Mouse (Mus musculus): ENCODE data around the gene Ttll9. TPM values are rescaled to one million over a fixed set of nuclear protein-coding genes. Genes with fewer than 3 reads are reported as not detected.

The Ttll9 gene
- total and polyA plus RNA-seq, 3 experiments, result 0.61 TPM; not detected in 2

DNA sequence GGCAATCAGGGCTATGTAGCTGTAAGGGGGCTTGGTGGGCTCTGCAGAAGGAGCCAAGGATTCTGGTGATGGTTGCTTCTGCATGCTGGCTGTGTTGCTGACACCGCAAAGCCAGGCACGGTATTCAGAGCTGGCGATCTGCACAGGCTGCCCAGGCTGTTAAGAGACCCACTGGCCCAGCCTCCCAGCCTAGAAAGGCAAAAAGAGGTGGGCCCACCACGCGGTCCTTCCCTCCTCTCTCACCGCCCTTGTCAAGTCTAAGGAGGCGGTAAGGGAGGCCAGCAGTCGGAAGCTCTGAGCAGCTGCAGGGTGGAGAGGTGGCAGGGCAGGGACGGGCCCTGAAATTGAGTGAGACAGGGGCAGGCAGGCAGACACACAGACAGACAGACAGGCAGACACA lies 29.2 kb upstream of the Ttll9 start, which contains the start of gene Foxs1:
Gene Foxs1, minus strand, starts transcription at position 161 of the 400 bp plus-strand sequence.
- Histone ChIP-seq H3K79me2 (replicated peaks; ENCODE audit: control insufficient read depth, insufficient read depth, low read length) (no peaks in the 10 kb centered on the region), H3K36me3 (ENCODE audit: control insufficient read depth, insufficient read depth, low read length) (no peaks in the 10 kb centered on the region), H3K4me3 (peak within 1 kb of the TSS; percentile 44), H3K9ac (ENCODE audit: low read depth, low read length) (peak within 1 kb of the TSS; percentile 41), H3K27ac (peak within 1 kb of the TSS; percentile 75), H3K4me1 (ENCODE audit: control insufficient read depth, insufficient read depth, low read length) (peaks cover 13% of the 10 kb centered on the region), H3K27me3 (ENCODE audit: control insufficient read depth, insufficient read depth, low read length) (no peaks in the 10 kb centered on the region)
- TF ChIP-seq POLR2A (IDR thresholded peaks at IDR 0.05; ENCODE audit: insufficient read depth, low read depth, low read length), result peak; percentile 64; the same call in 1 of the 2 replicates
- no peak for TF ChIP-seq EP300 (IDR thresholded peaks at IDR 0.05; ENCODE audit: insufficient read depth, low read depth, low read length)
- WGBS, result 23% methylated on average over 9 of the region's 9 CpGs
- intact Hi-C loops (cut with DNase I), result loop anchor here (1.0 kb wide), 1 partner anchor 19 kb away; no protein-coding TSS in a partner anchor
- DNase-seq, result peak; percentile 75 to 81

- Histone ChIP-seq H3K4me3 (no peak overlapping the region), H3K36me3 (ENCODE audit: control insufficient read depth, insufficient read depth, low read length) (no peaks in the 10 kb centered on the region), H3K79me2 (replicated peaks; ENCODE audit: control insufficient read depth, insufficient read depth, low read length) (no peaks in the 10 kb centered on the region), H3K9ac (ENCODE audit: low read depth, low read length) (no peak overlapping the region), H3K4me1 (ENCODE audit: control insufficient read depth, insufficient read depth, low read length) (peaks cover 12% of the 10 kb centered on the region), H3K27me3 (ENCODE audit: control insufficient read depth, insufficient read depth, low read length) (no peaks in the 10 kb centered on the region), H3K27ac (no peak overlapping the region)
- WGBS, result 31% methylated on average over 5 of the region's 5 CpGs
- peak; percentile 70 to 79 for DNase-seq
- intact Hi-C loops (cut with DNase I), result loop anchor here (1.0 kb wide), 1 partner anchor 19 kb away; no protein-coding TSS in a partner anchor
- TF ChIP-seq CTCF (IDR thresholded peaks at IDR 0.05), result peak; percentile 88
- TF ChIP-seq POLR2A (IDR thresholded peaks at IDR 0.05; ENCODE audit: insufficient read depth, low read depth, low read length), result no peak
- TF ChIP-seq EP300 (IDR thresholded peaks at IDR 0.05; ENCODE audit: insufficient read depth, low read depth, low read length), result peak; percentile 64; the same call in 1 of the 2 replicates
These were observed 28.7 kb upstream of the Ttll9 start for GRCm38 (mm10) chr2:152933614-152934013.

GRCm38 (mm10) chr2:152939846-152940245 lies 22.4 kb upstream of the Ttll9 start:
- intact Hi-C loops (cut with DNase I), result loop anchor here (5.0 kb wide), 1 partner anchor 33 kb away; no protein-coding TSS in a partner anchor
- DNase-seq, result peak in 1 of 2 experiments; percentile 63
- no peak overlapping the region for H3K4me3 ChIP-seq
- TF ChIP-seq CTCF (IDR thresholded peaks at IDR 0.05), result peak; percentile 80
- TF ChIP-seq POLR2A (IDR thresholded peaks at IDR 0.05; ENCODE audit: insufficient read depth, low read depth, low read length), result no peak
- H3K27me3 ChIP-seq (ENCODE audit: control insufficient read depth, insufficient read depth, low read length), result peaks cover 4% of the 10 kb centered on the region; the same call in 1 of the 2 replicates
- no peak overlapping the region for H3K27ac ChIP-seq
- no peaks in the 10 kb centered on the region for H3K4me1 ChIP-seq (ENCODE audit: control insufficient read depth, insufficient read depth, low read length)
- 8% methylated on average over 4 of the region's 4 CpGs for WGBS
- no peaks in the 10 kb centered on the region for H3K79me2 ChIP-seq (replicated peaks; ENCODE audit: control insufficient read depth, insufficient read depth, low read length)
- no peak overlapping the region for H3K9ac ChIP-seq (ENCODE audit: low read depth, low read length)
- no peaks in the 10 kb centered on the region for H3K36me3 ChIP-seq (ENCODE audit: control insufficient read depth, insufficient read depth, low read length)

DNA sequence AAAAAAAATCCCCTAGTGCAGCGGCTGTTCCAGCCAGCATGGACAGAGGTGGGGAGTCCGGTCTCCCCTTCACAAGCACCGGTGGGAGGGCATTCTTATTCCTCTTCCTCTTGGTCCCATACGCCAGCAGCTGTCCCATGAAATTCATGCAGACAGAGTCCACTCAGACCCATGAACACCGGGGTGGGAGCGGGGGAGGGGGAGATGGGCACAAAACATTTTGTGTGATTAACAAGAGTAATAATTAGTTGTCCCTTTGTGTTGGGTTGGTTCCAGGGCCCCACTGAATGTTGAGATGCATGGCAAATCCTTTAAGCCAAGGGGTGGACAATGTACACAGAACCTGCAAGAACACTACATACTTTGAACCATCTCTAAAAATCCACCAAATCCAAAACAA lies 21.2 kb upstream of the Ttll9 start:
- H3K27me3 ChIP-seq (ENCODE audit: control insufficient read depth, insufficient read depth, low read length), result peaks cover 4% of the 10 kb centered on the region; the same call in 1 of the 2 replicates
- TF ChIP-seq CTCF (IDR thresholded peaks at IDR 0.05) (no peak), POLR2A (IDR thresholded peaks at IDR 0.05; ENCODE audit: insufficient read depth, low read depth, low read length) (no peak), EP300 (IDR thresholded peaks at IDR 0.05; ENCODE audit: insufficient read depth, low read depth, low read length) (no peak)
- no peak overlapping the region for H3K4me3 ChIP-seq
- no peak for DNase-seq
- no peak overlapping the region for H3K9ac ChIP-seq (ENCODE audit: low read depth, low read length)
- no peaks in the 10 kb centered on the region for H3K4me1 ChIP-seq (ENCODE audit: control insufficient read depth, insufficient read depth, low read length)
- H3K27ac ChIP-seq, result no peak overlapping the region
- no peaks in the 10 kb centered on the region for H3K36me3 ChIP-seq (ENCODE audit: control insufficient read depth, insufficient read depth, low read length)
- H3K79me2 ChIP-seq (replicated peaks; ENCODE audit: control insufficient read depth, insufficient read depth, low read length), result no peaks in the 10 kb centered on the region
- intact Hi-C loops (cut with DNase I), result loop anchor here (5.0 kb wide), 1 partner anchor 34 kb away; no protein-coding TSS in a partner anchor
- WGBS, result 70% methylated on average over 6 of the region's 6 CpGs

DNA sequence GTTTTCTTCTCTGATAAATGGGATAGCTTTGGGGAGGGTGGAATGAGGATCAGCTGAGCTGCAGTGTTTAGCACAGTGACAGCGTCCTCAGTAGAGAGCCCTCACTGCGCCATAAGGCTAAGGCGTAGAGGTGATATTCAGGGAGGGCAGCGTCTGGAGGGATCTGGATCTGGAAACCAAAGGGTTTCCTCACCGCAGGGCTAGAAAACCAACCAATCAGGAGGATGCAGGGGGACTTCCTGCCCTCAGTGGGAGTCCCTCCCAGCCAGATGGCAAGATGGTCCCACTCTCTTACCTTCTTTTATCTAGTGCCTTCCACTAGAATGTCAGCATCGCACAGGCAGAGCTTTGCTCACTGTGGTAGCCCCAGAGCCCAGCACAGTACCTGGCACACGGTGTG lies 20.5 kb upstream of the Ttll9 start:
- 23% methylated on average over 7 of the region's 7 CpGs for WGBS
- TF ChIP-seq CTCF (IDR thresholded peaks at IDR 0.05) (no peak), POLR2A (IDR thresholded peaks at IDR 0.05; ENCODE audit: insufficient read depth, low read depth, low read length) (no peak), EP300 (IDR thresholded peaks at IDR 0.05; ENCODE audit: insufficient read depth, low read depth, low read length) (no peak)
- intact Hi-C loops (cut with DNase I), result loop anchor here (5.0 kb wide), 1 partner anchor 34 kb away; no protein-coding TSS in a partner anchor
- no peaks in the 10 kb centered on the region for H3K79me2 ChIP-seq (replicated peaks; ENCODE audit: control insufficient read depth, insufficient read depth, low read length)
- H3K4me3 ChIP-seq, result no peak overlapping the region
- no peak overlapping the region for H3K9ac ChIP-seq (ENCODE audit: low read depth, low read length)
- H3K36me3 ChIP-seq (ENCODE audit: control insufficient read depth, insufficient read depth, low read length), result no peaks in the 10 kb centered on the region
- H3K27me3 ChIP-seq (ENCODE audit: control insufficient read depth, insufficient read depth, low read length), result peaks cover 4% of the 10 kb centered on the region; the same call in 1 of the 2 replicates
- H3K27ac ChIP-seq, result no peak overlapping the region
- DNase-seq, result no peak
- no peaks in the 10 kb centered on the region for H3K4me1 ChIP-seq (ENCODE audit: control insufficient read depth, insufficient read depth, low read length)

DNA sequence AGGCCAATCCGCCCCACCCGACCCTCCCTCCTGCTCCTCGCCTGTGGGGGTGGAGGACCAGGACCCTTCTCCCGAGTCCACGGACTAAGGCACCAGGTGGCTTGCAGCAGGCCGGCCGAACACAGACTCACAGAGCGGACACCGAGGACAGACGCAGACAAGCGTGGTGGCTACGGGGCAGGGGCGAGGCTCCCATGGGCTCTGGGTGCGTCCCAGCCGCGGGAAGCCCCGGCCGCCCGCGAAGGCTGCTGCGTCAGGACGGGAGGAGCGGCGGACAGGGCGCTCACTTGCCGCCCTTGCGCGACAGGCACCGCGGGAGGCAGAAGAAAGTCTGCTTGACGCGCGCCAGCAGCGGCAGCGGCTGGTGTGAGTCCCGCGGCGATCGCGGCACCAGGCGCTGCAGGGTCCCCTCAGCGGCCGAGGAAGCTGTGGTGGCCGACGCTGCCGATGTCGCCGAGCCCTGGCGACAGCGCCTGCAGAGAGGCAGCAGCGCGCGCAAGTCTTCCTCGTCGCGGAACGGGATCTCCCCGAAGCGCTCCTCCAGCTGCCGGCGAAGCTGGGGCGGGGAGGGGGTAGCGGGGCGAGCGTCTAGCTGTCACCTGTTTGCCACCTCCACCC lies 19.3 kb upstream of the Ttll9 start:
- 2% methylated on average over 63 of the region's 65 CpGs for WGBS
- H3K27ac ChIP-seq, result no peak overlapping the region

More for the DNA sequence above, 19.3 kb upstream of the Ttll9 start:
- no peak overlapping the region for H3K9ac ChIP-seq (ENCODE audit: low read depth, low read length)
- no peak for TF ChIP-seq POLR2A (IDR thresholded peaks at IDR 0.05; ENCODE audit: insufficient read depth, low read depth, low read length)
- no peak for TF ChIP-seq CTCF (IDR thresholded peaks at IDR 0.05)
- TF ChIP-seq EP300 (IDR thresholded peaks at IDR 0.05; ENCODE audit: insufficient read depth, low read depth, low read length), result no peak
- H3K79me2 ChIP-seq (replicated peaks; ENCODE audit: control insufficient read depth, insufficient read depth, low read length), result no peaks in the 10 kb centered on the region
- peak overlapping the region; percentile 28 for H3K4me3 ChIP-seq
- H3K27me3 ChIP-seq (ENCODE audit: control insufficient read depth, insufficient read depth, low read length), result peaks cover 4% of the 10 kb centered on the region; the same call in 1 of the 2 replicates
- DNase-seq, result no peak
- H3K36me3 ChIP-seq (ENCODE audit: control insufficient read depth, insufficient read depth, low read length), result no peaks in the 10 kb centered on the region
- H3K4me1 ChIP-seq (ENCODE audit: control insufficient read depth, insufficient read depth, low read length), result no peaks in the 10 kb centered on the region
- intact Hi-C loops (cut with DNase I), result loop anchor here (5.0 kb wide), 1 partner anchor 36 kb away; no protein-coding TSS in a partner anchor
